Mouse (Mus musculus) cerebellum, postnatal 14 days (tissue): Measurements from ENCODE around the gene Gm10198.

Experiments
- DNase-seq, 2 experiments: peaks; one replicate each; pipeline ENCODE4 v3.0.0; 2021; ENCODE audit warnings: mixed read lengths in 2 of 2

Gene Gm10198

GRCm38 (mm10) chr13:111592485-111592884 is at the start of gene Gm10198:
TSS of gene Gm10198 (plus strand) at chr13:111592785.
- no peak for DNase-seq

- no peak for DNase-seq
These were observed 47.3 kb upstream of the Gm10198 start for GRCm38 (mm10) chr13:111545286-111545685.

DNA sequence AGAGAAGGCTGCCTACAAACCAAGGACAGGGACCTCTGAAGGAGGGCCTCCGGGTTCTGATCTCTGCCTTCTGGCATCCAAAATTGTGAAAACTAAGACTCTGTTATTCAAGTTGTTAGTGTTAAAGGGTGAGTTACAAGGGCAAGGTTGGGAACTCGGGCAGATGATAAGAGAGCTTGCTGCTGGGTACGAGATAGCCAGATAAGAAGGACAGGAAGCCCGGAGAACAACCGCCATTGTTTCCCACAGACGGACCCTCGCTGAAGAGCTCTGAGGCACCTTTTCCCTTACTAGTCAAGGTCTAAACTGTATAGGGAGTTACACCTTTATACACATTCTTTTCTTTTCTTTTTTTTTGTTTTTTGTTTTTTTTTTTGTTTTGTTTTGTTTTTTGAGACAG is 39.8 kb upstream of the Gm10198 start:
- DNase-seq = no peak

- no peak for DNase-seq
These were observed 39.4 kb upstream of the Gm10198 start for GRCm38 (mm10) chr13:111553182-111553581.

GRCm38 (mm10) chr13:111553941-111554340 is 38.6 kb upstream of the Gm10198 start:
- no peak for DNase-seq

GRCm38 (mm10) chr13:111555333-111555732 is 37.3 kb upstream of the Gm10198 start:
- no peak for DNase-seq

GRCm38 (mm10) chr13:111556375-111556774 is 36.2 kb upstream of the Gm10198 start:
- DNase-seq = no peak

- DNase-seq = no peak
These were observed 32.4 kb upstream of the Gm10198 start for GRCm38 (mm10) chr13:111560152-111560551.

DNA sequence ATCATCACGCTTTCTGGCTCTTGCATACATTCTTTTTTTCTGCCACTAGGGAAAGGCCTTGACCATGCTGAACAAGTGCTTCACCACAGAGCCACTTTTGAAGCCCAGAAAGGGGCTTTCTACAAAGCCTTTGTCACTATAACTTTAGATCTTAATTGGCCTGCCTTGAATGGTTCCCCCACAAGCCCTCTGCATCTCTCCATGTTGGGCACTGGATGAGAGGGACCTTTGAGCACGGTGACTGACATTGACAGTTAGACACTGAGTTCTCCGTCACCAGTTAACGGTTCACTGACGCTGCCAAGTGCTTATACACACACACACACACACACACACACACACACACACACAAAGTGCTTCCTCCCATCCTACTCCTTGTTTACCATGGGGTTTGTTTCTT is 30.0 kb upstream of the Gm10198 start:
- no peak for DNase-seq

DNA sequence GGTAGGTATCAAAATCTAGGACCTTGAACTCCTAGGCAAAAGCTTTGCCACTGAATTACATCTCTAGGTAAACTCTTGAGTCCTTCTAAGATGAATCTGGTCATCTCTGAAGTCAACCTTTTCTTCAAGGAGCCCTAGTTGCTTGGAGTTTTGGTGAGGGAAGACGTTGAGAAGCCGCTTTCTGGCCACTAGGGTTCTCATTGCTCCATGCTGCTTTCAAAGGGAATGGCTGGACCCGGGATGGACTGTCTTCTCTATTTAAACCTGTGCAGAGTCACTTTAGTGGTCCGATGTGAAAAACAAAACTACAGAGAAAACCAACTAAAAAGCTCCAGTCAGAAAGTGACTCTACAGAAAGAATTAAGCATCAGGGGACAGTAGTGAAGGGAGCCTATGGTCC is 18.4 kb upstream of the Gm10198 start:
- DNase-seq = peak; percentile 3 to 6

GRCm38 (mm10) chr13:111577177-111577576 is 15.4 kb upstream of the Gm10198 start:
- no peak for DNase-seq

- DNase-seq = no peak
These were observed 12.5 kb upstream of the Gm10198 start for GRCm38 (mm10) chr13:111580054-111580453.

GRCm38 (mm10) chr13:111598111-111598510 is 5.5 kb downstream of the Gm10198 start:
- no peak for DNase-seq

GRCm38 (mm10) chr13:111601383-111601782 is 8.8 kb downstream of the Gm10198 start:
- DNase-seq = no peak

GRCm38 (mm10) chr13:111604826-111605225 is 12.2 kb downstream of the Gm10198 start:
- no peak for DNase-seq

- peak; percentile 3 to 13 for DNase-seq
These were observed 23.9 kb downstream of the Gm10198 start for GRCm38 (mm10) chr13:111616168-111617125.

GRCm38 (mm10) chr13:111620433-111620832 is 27.8 kb downstream of the Gm10198 start:
- no peak for DNase-seq

- no peak for DNase-seq
These were observed 29.8 kb downstream of the Gm10198 start for GRCm38 (mm10) chr13:111622425-111622824.

DNA sequence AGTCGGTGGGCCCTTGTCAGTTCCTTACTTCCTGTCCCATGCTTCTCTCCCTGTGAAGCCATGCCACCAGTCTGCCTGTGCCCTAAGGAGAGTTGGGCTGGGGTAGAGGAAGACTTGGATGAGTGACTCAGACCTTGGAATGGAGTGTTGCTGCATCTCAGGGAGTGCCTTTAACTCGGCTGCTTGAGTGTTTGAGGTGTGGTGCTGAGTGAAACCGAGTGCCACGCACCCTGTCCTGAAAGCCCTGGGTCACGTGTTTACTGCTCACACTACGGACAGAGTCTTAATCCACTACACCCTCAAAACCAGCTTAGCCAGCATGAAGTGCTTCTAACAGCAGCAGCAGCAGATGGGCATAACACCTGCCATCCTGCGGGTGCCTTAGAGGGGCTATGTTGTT is 30.5 kb downstream of the Gm10198 start:
- no peak for DNase-seq

DNA sequence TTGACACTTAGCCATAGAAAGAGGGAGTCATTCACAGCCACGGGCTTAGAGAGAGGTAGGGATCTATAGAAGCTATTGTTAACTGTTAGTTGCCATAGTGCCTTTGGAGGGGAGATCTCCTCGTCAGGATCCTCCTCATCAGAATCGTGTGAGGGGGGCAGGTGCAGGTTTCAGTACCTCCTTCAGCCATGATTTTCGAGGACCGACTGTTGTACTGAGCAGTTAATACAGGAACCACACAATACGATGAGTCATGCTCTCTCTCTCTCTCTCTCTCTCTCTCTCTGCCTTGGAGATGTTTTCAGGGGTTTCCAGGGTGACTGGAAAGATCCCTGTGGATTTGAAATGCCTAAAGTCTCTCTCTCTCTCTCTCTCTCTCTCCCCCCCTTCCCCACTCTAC is 31.5 kb downstream of the Gm10198 start:
- DNase-seq = no peak

- no peak for DNase-seq
These were observed 41.9 kb downstream of the Gm10198 start for GRCm38 (mm10) chr13:111634163-111635160.

DNA sequence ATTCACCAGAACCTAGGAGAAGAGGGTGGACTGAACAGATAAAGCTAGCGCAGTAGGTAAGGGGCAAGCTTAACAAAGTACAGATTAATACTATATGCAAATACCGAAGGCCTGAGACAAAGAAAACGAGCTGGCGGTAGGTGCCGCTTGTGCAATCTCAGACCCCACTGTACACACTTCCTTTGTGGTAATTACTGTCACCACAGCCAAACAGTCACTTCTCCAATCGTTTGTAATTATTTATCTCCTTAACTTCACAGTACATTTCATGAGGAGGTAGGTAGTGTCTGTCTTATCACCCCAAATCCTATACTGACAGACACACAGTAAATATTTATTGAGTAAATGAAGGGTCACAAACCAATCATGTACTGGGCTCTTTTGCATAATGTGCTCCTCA is 47.7 kb downstream of the Gm10198 start:
- no peak for DNase-seq
